Mouse (Mus musculus): ENCODE data around the gene Hibch.
"Not testable (repeated sequence)": the region's sequence is repeated elsewhere in the genome, so short reads cannot be mapped to it uniquely, and the experiment has no call there.

Gene Hibch

GRCm38 (mm10) chr1:52884208-52884607, 39.5 kb downstream of the Hibch start:
- DNase-seq (ENCODE audit: low spot score) = no peak

- DNase-seq (ENCODE audit: low spot score) = no peak
These were observed 65.1 kb downstream of the Hibch start for GRCm38 (mm10) chr1:52909783-52910182.

- DNase-seq (ENCODE audit: low spot score) = no peak
These were observed 71.9 kb downstream of the Hibch start for GRCm38 (mm10) chr1:52916655-52917054.

- DNase-seq (ENCODE audit: low spot score) = not testable (repeated sequence)
These were observed 74.2 kb downstream of the Hibch start for GRCm38 (mm10) chr1:52918897-52919296.

GRCm38 (mm10) chr1:52924482-52924881, 79.8 kb downstream of the Hibch start:
- not testable (repeated sequence) for DNase-seq (ENCODE audit: low spot score)

GRCm38 (mm10) chr1:52934494-52934893, 89.8 kb downstream of the Hibch start:
- no peak for DNase-seq (ENCODE audit: low spot score)

- DNase-seq (ENCODE audit: low spot score) = no peak
These were observed 94.3 kb downstream of the Hibch start for GRCm38 (mm10) chr1:52939021-52939420.

- DNase-seq (ENCODE audit: low spot score) = no peak
These were observed 103.2 kb downstream of the Hibch start for GRCm38 (mm10) chr1:52947895-52948294.

GRCm38 (mm10) chr1:52951146-52951868, 106.6 kb downstream of the Hibch start:
- no peak for DNase-seq (ENCODE audit: low spot score)

GRCm38 (mm10) chr1:52952143-52952542, 107.4 kb downstream of the Hibch start:
- DNase-seq (ENCODE audit: low spot score) = peak; percentile 24

GRCm38 (mm10) chr1:52952551-52953397, 108.0 kb downstream of the Hibch start:
- DNase-seq (ENCODE audit: low spot score) = no peak

GRCm38 (mm10) chr1:52953548-52953947, 108.8 kb downstream of the Hibch start:
- DNase-seq (ENCODE audit: low spot score) = no peak

GRCm38 (mm10) chr1:52954456-52954855, 109.7 kb downstream of the Hibch start:
- DNase-seq (ENCODE audit: low spot score) = no peak

- peak; percentile 66 for DNase-seq (ENCODE audit: low spot score)
These were observed 110.4 kb downstream of the Hibch start for GRCm38 (mm10) chr1:52955102-52955501.

- no peak for DNase-seq (ENCODE audit: low spot score)
These were observed 112.0 kb downstream of the Hibch start for GRCm38 (mm10) chr1:52956746-52957145.

GRCm38 (mm10) chr1:52960191-52960590, 115.5 kb downstream of the Hibch start:
- DNase-seq (ENCODE audit: low spot score) = no peak

- no peak for DNase-seq (ENCODE audit: low spot score)
These were observed 118.4 kb downstream of the Hibch start for GRCm38 (mm10) chr1:52963097-52963496.

GRCm38 (mm10) chr1:52964581-52964980, 119.9 kb downstream of the Hibch start:
- no peak for DNase-seq (ENCODE audit: low spot score)

Measured in layer of hippocampus, adult 11-12 months (tissue).